30 mouse cellular contexts compared by ENCODE assay signal in genomic region chr14:8015756-8016155, GRCm38 (mm10). TPM values are rescaled to one million over a fixed set of nuclear protein-coding genes. Genes with fewer than 3 reads are reported as not detected.
DNase-seq lines count a peak whose midpoint lies in the region; ATAC-seq and TF ChIP-seq lines count a peak whose summit lies in the region.
"Had no signal": no experiment of that assay in that cellular context is flagged by ENCODE, and none has a peak within 500 bp of the region (broad histone marks: within the 10 kb centered on the region; RNA-seq: fewer than 3 reads in every experiment).

No protein-coding gene starts in this region.

- no peaks in the 10 kb centered on the region for H3K36me3 ChIP-seq in kidney, embryonic 16.5 days (ENCODE audit: insufficient read depth, low read length)
- H3K36me3 ChIP-seq in kidney, embryonic 14.5 days (ENCODE audit: control insufficient read depth, insufficient read depth, low read length) = no peaks in the 10 kb centered on the region
- H3K36me3 ChIP-seq in small intestine, adult 2 months (ENCODE audit: control insufficient read depth, insufficient read depth, low read length) = no peaks in the 10 kb centered on the region
- H3K36me3 ChIP-seq: embryonic facial prominence, embryonic 15.5 days; limb, embryonic 12.5 days; midbrain, embryonic 13.5 days had no signal

- no peak for TF ChIP-seq POLR2A in small intestine, adult 2 months (IDR thresholded peaks at IDR 0.05; ENCODE audit: low read depth, low read length)

- no peak overlapping the region for H3K4me2 ChIP-seq in kidney, embryonic 16.5 days (replicated peaks; ENCODE audit: low read depth, low read length)
- H3K4me2 ChIP-seq in kidney, embryonic 14.5 days (replicated peaks; ENCODE audit: low read depth, low read length) = no peak overlapping the region
- H3K4me2 ChIP-seq: embryonic facial prominence, embryonic 15.5 days; hindbrain, embryonic 13.5 days; limb, embryonic 12.5 days; midbrain, embryonic 13.5 days had no signal

- no peaks in the 10 kb centered on the region for H3K27me3 ChIP-seq in kidney, embryonic 16.5 days (ENCODE audit: insufficient read depth, low read length)
- H3K27me3 ChIP-seq in kidney, embryonic 14.5 days (ENCODE audit: control insufficient read depth, insufficient read depth, low read length) = no peaks in the 10 kb centered on the region
- H3K27me3 ChIP-seq in small intestine, adult 2 months (ENCODE audit: control insufficient read depth, insufficient read depth, low read length) = no peaks in the 10 kb centered on the region
- H3K27me3 ChIP-seq: embryonic facial prominence, embryonic 15.5 days; hindbrain, embryonic 13.5 days; limb, embryonic 12.5 days; midbrain, embryonic 13.5 days had no signal

- 89% methylated on average over 6 of the region's 6 CpGs for WGBS in kidney, embryonic 16.5 days
- WGBS in kidney, embryonic 14.5 days = 95% methylated on average over 6 of the region's 6 CpGs
- 77% methylated on average over 6 of the region's 6 CpGs for WGBS in small intestine, adult 2 months

- no peaks in the 10 kb centered on the region for H3K9me3 ChIP-seq in kidney, embryonic 16.5 days (ENCODE audit: low read length)
- no peaks in the 10 kb centered on the region for H3K9me3 ChIP-seq in kidney, embryonic 14.5 days (ENCODE audit: control insufficient read depth, low read length)
- H3K9me3 ChIP-seq: embryonic facial prominence, embryonic 15.5 days; hindbrain, embryonic 13.5 days; limb, embryonic 12.5 days; midbrain, embryonic 13.5 days had no signal

- no peak overlapping the region for H3K9ac ChIP-seq in kidney, embryonic 16.5 days (replicated peaks; ENCODE audit: low read length)
- no peak overlapping the region for H3K9ac ChIP-seq in kidney, embryonic 14.5 days (ENCODE audit: low read depth, low read length)
- H3K9ac ChIP-seq: embryonic facial prominence, embryonic 15.5 days; hindbrain, embryonic 13.5 days; limb, embryonic 12.5 days; midbrain, embryonic 13.5 days had no signal

- H3K4me1 ChIP-seq in kidney, embryonic 16.5 days (ENCODE audit: insufficient read depth, low read length) = peaks cover 7% of the 10 kb centered on the region; the same call in 1 of the 2 replicates
- no peaks in the 10 kb centered on the region for H3K4me1 ChIP-seq in kidney, embryonic 14.5 days (ENCODE audit: control insufficient read depth, insufficient read depth, low read length)
- peaks cover 16% of the 10 kb centered on the region for H3K4me1 ChIP-seq in brown adipose tissue, adult 24 weeks (ENCODE audit: control insufficient read depth, insufficient read depth, insufficient read length, low read length)
- H3K4me1 ChIP-seq in small intestine, adult 2 months (ENCODE audit: control insufficient read depth, insufficient read depth, insufficient read length, low read length) = peaks cover 20% of the 10 kb centered on the region; the same call in 1 of the 2 replicates
- H3K4me1 ChIP-seq: hindbrain, embryonic 13.5 days; midbrain, embryonic 13.5 days had no signal

- ATAC-seq in kidney, embryonic 16.5 days (ENCODE audit: low FRiP score, low TSS enrichment) = no peak
- ATAC-seq in kidney, embryonic 14.5 days (ENCODE audit: low FRiP score, low TSS enrichment) = no peak
- ATAC-seq: forebrain, embryonic 14.5 days; midbrain, embryonic 13.5 days had no signal

- H3K27ac ChIP-seq in gastrocnemius, adult 2 months = peak overlapping the region; percentile 16; the same call in 1 of the 2 replicates
- peak overlapping the region; percentile 69 for H3K27ac ChIP-seq in kidney, embryonic 16.5 days (ENCODE audit: low read length)
- H3K27ac ChIP-seq in kidney, embryonic 14.5 days (ENCODE audit: low read depth, low read length) = no peak overlapping the region
- H3K27ac ChIP-seq in brown adipose tissue, adult 24 weeks (replicated peaks; ENCODE audit: low read depth, low read length) = peak overlapping the region; percentile 79
- H3K27ac ChIP-seq in small intestine, adult 2 months (ENCODE audit: insufficient read depth, low read depth, low read length) = peak overlapping the region; percentile 90
- H3K27ac ChIP-seq: embryonic facial prominence, embryonic 15.5 days; hindbrain, embryonic 13.5 days; limb, embryonic 12.5 days; midbrain, embryonic 13.5 days had no signal

- TF ChIP-seq CTCF in gastrocnemius, adult 2 months (IDR thresholded peaks at IDR 0.05) = no peak
- TF ChIP-seq CTCF in small intestine, adult 2 months (IDR thresholded peaks at IDR 0.05; ENCODE audit: extremely low read depth, insufficient read length, insufficient replicate concordance, low read depth, low read length) = no peak

- H3K4me3 ChIP-seq in gastrocnemius, adult 2 months = no peak overlapping the region
- H3K4me3 ChIP-seq in kidney, embryonic 16.5 days (ENCODE audit: low read length) = no peak overlapping the region
- no peak overlapping the region for H3K4me3 ChIP-seq in kidney, embryonic 14.5 days (ENCODE audit: low read length)
- no peak overlapping the region for H3K4me3 ChIP-seq in brown adipose tissue, adult 24 weeks (ENCODE audit: insufficient read depth, low read depth, low read length)
- H3K4me3 ChIP-seq in small intestine, adult 2 months (ENCODE audit: low read depth, low read length) = no peak overlapping the region
- H3K4me3 ChIP-seq: embryonic facial prominence, embryonic 15.5 days; hindbrain, embryonic 13.5 days; limb, embryonic 12.5 days; midbrain, embryonic 13.5 days had no signal

- intact Hi-C loops in gastrocnemius, adult 2 months (cut with DNase I) = no loop called here
- intact Hi-C loops in gastrocnemius, postnatal 14 days (cut with DNase I; ENCODE audit: low total_unique reads) = no loop called here
- intact Hi-C loops in gastrocnemius, postnatal 36 days (cut with DNase I) = no loop called here

- DNase-seq in gastrocnemius, adult 2 months = no peak
- no peak for DNase-seq in gastrocnemius, postnatal 14 days
- no peak for DNase-seq in ovary, adult 18-20 months (ENCODE audit: low spot score)
- no peak for DNase-seq in gastrocnemius, postnatal 36 days
- DNase-seq: adrenal gland, postnatal 14 days; cerebellum, adult 9-10 months; heart, adult 18-20 months; heart, postnatal 36 days; lung, adult 2 months; lung, postnatal 14 days; spleen, adult 18-20 months had no signal

RNA-seq across cellular contexts. Expression of gene Abhd6, which starts 13.1 kb away (rescaled TPM):
- 1 to 10 TPM; 4.8 to 7.3 TPM for total RNA-seq in gastrocnemius, adult 2 months (2021)
- total RNA-seq in gastrocnemius, postnatal 14 days (2021) = 1 to 10 TPM; 2.9 to 3.1 TPM
- 29.6 and 33.5 TPM in 2 replicates for polyA plus RNA-seq in kidney, embryonic 16.5 days (2015; fragmentation: Nextera tagmentation; extraction: Ambion mirVana)
- polyA plus RNA-seq in kidney, embryonic 14.5 days (2014; fragmentation: Nextera tagmentation; extraction: Ambion mirVana) = 25.4 and 25.7 TPM in 2 replicates
- polyA plus RNA-seq in brown adipose tissue, adult 24 weeks (2012; ENCODE audit: insufficient read depth, insufficient read length, missing spikeins) = 40.4 and 42.1 TPM in 2 replicates
- polyA plus RNA-seq in small intestine, adult 2 months (2012; rRNA removed) = 32.9 and 59.1 TPM in 2 replicates
- total RNA-seq in gastrocnemius, postnatal 36 days (2021) = 1 to 10 TPM; 5.3 to 6.0 TPM

RNA-seq across cellular contexts. Expression of gene Dnase1l3, which starts 21.4 kb away (rescaled TPM):
- total RNA-seq in gastrocnemius, adult 2 months (2021) = not detected
- total RNA-seq in gastrocnemius, postnatal 14 days (2021) = under 1 TPM in 1 of 2 experiments, not detected in 1; 0.10 TPM
- polyA plus RNA-seq in kidney, embryonic 16.5 days (2015; fragmentation: Nextera tagmentation; extraction: Ambion mirVana) = 0.30 and 0.31 TPM in 2 replicates
- 0.14 and 0.31 TPM in 2 replicates for polyA plus RNA-seq in kidney, embryonic 14.5 days (2014; fragmentation: Nextera tagmentation; extraction: Ambion mirVana)
- polyA plus RNA-seq in brown adipose tissue, adult 24 weeks (2012; ENCODE audit: insufficient read depth, insufficient read length, missing spikeins) = not detected in 2 replicates
- polyA plus RNA-seq in small intestine, adult 2 months (2012; rRNA removed) = 6.5 and 14.2 TPM in 2 replicates
- total RNA-seq in gastrocnemius, postnatal 36 days (2021) = not detected
- total RNA-seq: common myeloid progenitor, adult 5-6 weeks; gastrocnemius, adult 8-10 months; layer of hippocampus, adult 8-10 months; left cerebral cortex, postnatal 14 days had no signal
- polyA plus RNA-seq: limb, embryonic 12.5 days had no signal

RNA-seq across cellular contexts. Expression of gene Gm45521, which starts 58.7 kb away (rescaled TPM):
- not detected for total RNA-seq in gastrocnemius, adult 2 months (2021)
- not detected for total RNA-seq in gastrocnemius, postnatal 14 days (2021)
- polyA plus RNA-seq in kidney, embryonic 16.5 days (2015; fragmentation: Nextera tagmentation; extraction: Ambion mirVana) = not detected in 2 replicates
- polyA plus RNA-seq in kidney, embryonic 14.5 days (2014; fragmentation: Nextera tagmentation; extraction: Ambion mirVana) = not detected in 2 replicates
- not detected in 2 replicates for polyA plus RNA-seq in brown adipose tissue, adult 24 weeks (2012; ENCODE audit: insufficient read depth, insufficient read length, missing spikeins)
- not detected in 2 replicates for polyA plus RNA-seq in small intestine, adult 2 months (2012; rRNA removed)
- total RNA-seq in gastrocnemius, postnatal 36 days (2021) = not detected
- total RNA-seq: adrenal gland, postnatal 14 days; common myeloid progenitor, adult 5-6 weeks; gastrocnemius, adult 8-10 months; heart, adult 18-20 months; heart, postnatal 36 days; left cerebral cortex, postnatal 14 days; megakaryocyte, adult 5-6 weeks; monocyte, adult 5-6 weeks; neutrophil, adult 5-6 weeks had no signal
- polyA plus RNA-seq: embryonic facial prominence, embryonic 15.5 days; frontal cortex, adult 2 months; heart, embryonic 14.5 days; limb, embryonic 12.5 days; lung, adult 2 months; thymus, postnatal 0 days had no signal
